Mouse (Mus musculus) layer of hippocampus, adult 2 months (tissue): ENCODE measurements around the gene Tcf7l1. TPM values are rescaled to one million over a fixed set of nuclear protein-coding genes. Genes with fewer than 3 reads are reported as not detected.

Experiments
- DNase-seq, 2 experiments: peaks; one replicate each; pipeline ENCODE4 v3.0.0; 2022; ENCODE audit warnings: low spot score in 2 of 2
- H3K27ac ChIP-seq: fragments of 200-600 bp; 2 replicates; pipeline ENCODE4 v1.8.1; 2022
- H3K4me3 ChIP-seq: fragments of 200-600 bp; 2 replicates; pipeline ENCODE4 v1.8.1; 2022; ENCODE audit warnings: mild to moderate bottlenecking
- CTCF ChIP-seq: fragments of 200-600 bp; conservative IDR thresholded peaks from 2 replicates; pipeline ENCODE4 v1.8.1; 2022; ENCODE audit warnings: antibody characterized with exemption, mild to moderate bottlenecking, moderate library complexity
- total RNA-seq, 2 experiments: library from RNA; stranded (reverse); gene quantifications; 2 replicates each; pipeline ENCODE4 v1.2.3; 2021

Tcf7l1 gene
- total RNA-seq, 2 experiments from 2014 or later: 3.6 to 3.8 TPM

- no peak overlapping the region for H3K4me3 ChIP-seq
Measured at GRCm38 (mm10) chr6:72803669-72804068, 14.6 kb upstream of the Tcf7l1 start.

GRCm38 (mm10) chr6:72802119-72802518, 13.1 kb upstream of the Tcf7l1 start:
- Histone ChIP-seq H3K4me3 (no peak overlapping the region), H3K27ac (no peak overlapping the region)
- no peak for TF ChIP-seq CTCF
- DNase-seq: no peak

More at GRCm38 (mm10) chr6:72803669-72804068, 14.6 kb upstream of the Tcf7l1 start:
- H3K27ac ChIP-seq: no peak overlapping the region
- TF ChIP-seq CTCF: no peak
- no peak for DNase-seq

GRCm38 (mm10) chr6:72800641-72801040, 11.6 kb upstream of the Tcf7l1 start:
- Histone ChIP-seq H3K27ac (no peak overlapping the region), H3K4me3 (no peak overlapping the region)
- TF ChIP-seq CTCF: no peak
- DNase-seq: no peak

- no peak for DNase-seq
- Histone ChIP-seq H3K4me3 (no peak overlapping the region), H3K27ac (no peak overlapping the region)
- peak; percentile 43 for TF ChIP-seq CTCF
Measured at GRCm38 (mm10) chr6:72797763-72798162, 8.7 kb upstream of the Tcf7l1 start.

- no peak for DNase-seq
- Histone ChIP-seq H3K4me3 (no peak overlapping the region), H3K27ac (no peak overlapping the region)
- TF ChIP-seq CTCF: no peak
Measured at GRCm38 (mm10) chr6:72795444-72795843, 6.4 kb upstream of the Tcf7l1 start.

GRCm38 (mm10) chr6:72794870-72795269, 5.8 kb upstream of the Tcf7l1 start:
- DNase-seq: no peak
- TF ChIP-seq CTCF: no peak
- Histone ChIP-seq H3K4me3 (no peak overlapping the region), H3K27ac (no peak overlapping the region)

- no peak for TF ChIP-seq CTCF
- Histone ChIP-seq H3K27ac (no peak overlapping the region), H3K4me3 (no peak overlapping the region)
- DNase-seq: no peak
Measured at GRCm38 (mm10) chr6:72792641-72793040, 3.6 kb upstream of the Tcf7l1 start.

GRCm38 (mm10) chr6:72787948-72788891, 834 bp downstream of the Tcf7l1 start:
- Histone ChIP-seq H3K27ac (peak overlapping the region; percentile 76), H3K4me3 (peak overlapping the region; percentile 56)
- DNase-seq: no peak
- no peak for TF ChIP-seq CTCF

GRCm38 (mm10) chr6:72787322-72787947, 1.6 kb downstream of the Tcf7l1 start:
- no peak for TF ChIP-seq CTCF
- Histone ChIP-seq H3K4me3 (peak overlapping the region; percentile 56), H3K27ac (peak overlapping the region; percentile 76; the same call in 1 of the 2 replicates)

GRCm38 (mm10) chr6:72783780-72784179, 5.3 kb downstream of the Tcf7l1 start:
- no peak for TF ChIP-seq CTCF
- H3K4me3 ChIP-seq: no peak overlapping the region
- H3K27ac ChIP-seq: no peak overlapping the region
- no peak for DNase-seq

More at GRCm38 (mm10) chr6:72787322-72787947, 1.6 kb downstream of the Tcf7l1 start:
- DNase-seq: no peak

- DNase-seq: no peak
- Histone ChIP-seq H3K27ac (no peak overlapping the region), H3K4me3 (no peak overlapping the region)
- TF ChIP-seq CTCF: peak; percentile 40
Measured at GRCm38 (mm10) chr6:72778779-72779776, 10.0 kb downstream of the Tcf7l1 start.

- Histone ChIP-seq H3K4me3 (no peak overlapping the region), H3K27ac (no peak overlapping the region)
- DNase-seq: no peak
- TF ChIP-seq CTCF: no peak
Measured at GRCm38 (mm10) chr6:72777212-72777611, 11.8 kb downstream of the Tcf7l1 start.
